Mouse (Mus musculus): ENCODE measurements around the gene Txnl4b.

- TF ChIP-seq POLR2A (IDR thresholded peaks at IDR 0.05; ENCODE audit: insufficient read depth, low read depth, low read length) (no peak), CTCF (IDR thresholded peaks at IDR 0.05) (no peak)
Measured at GRCm38 (mm10) chr8:109576311-109576710, 10.6 kb downstream of the Txnl4b start.

All from heart, adult 2 months (tissue).